Mouse (Mus musculus) gonadal fat pad, adult 2 months (tissue): ENCODE measurements around the gene Pld6. TPM values are rescaled to one million over a fixed set of nuclear protein-coding genes. Genes with fewer than 3 reads are reported as not detected.

ENCODE experiments used
- DNase-seq: peaks from one replicate; pipeline ENCODE4 v3.0.0-alpha.2; 2012; ENCODE audit warnings: low read depth
- polyA plus RNA-seq: library from polyadenylated mRNA; depleted of rRNA; stranded (reverse); fragments of >200 nt; gene quantifications from 2 replicates; pipeline ENCODE4 v1.2.3, GENCODE M21; 2012; rRNA removed

Pld6 gene
- polyA plus RNA-seq: 2.0 and 2.2 TPM in 2 replicates

DNA sequence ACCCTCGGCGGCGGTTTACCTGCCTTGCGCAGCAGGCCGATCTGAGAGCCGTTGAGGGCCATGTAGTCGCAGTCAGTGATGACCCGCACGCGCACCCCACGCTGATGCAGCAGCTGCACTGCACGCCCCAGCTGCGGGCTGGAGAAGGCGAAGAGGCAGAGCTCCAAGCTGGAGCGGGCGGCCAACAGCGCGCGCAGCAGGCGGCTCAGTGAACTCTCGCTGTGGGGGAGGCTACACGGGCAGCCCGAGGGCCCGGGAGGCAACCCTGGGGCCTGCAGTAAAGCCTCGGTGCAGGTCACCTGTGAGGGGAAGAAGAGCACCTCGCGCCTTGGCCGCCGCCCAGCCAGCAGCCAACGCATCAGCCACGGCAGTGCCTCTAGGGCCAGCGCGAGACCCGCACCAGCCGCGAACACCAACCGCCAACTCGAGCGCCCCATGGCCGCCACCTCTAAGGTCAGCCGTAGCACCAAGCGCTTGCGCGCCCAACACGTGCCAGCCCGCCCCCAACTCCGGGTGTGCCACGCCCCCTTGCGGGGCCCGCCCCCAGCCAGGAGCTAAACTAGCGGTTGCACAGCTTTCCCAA lies at the start of gene Pld6:
Gene Pld6 (minus strand): TSS at position 447 of the 583 bp plus-strand sequence.
- DNase-seq: no peak

DNA sequence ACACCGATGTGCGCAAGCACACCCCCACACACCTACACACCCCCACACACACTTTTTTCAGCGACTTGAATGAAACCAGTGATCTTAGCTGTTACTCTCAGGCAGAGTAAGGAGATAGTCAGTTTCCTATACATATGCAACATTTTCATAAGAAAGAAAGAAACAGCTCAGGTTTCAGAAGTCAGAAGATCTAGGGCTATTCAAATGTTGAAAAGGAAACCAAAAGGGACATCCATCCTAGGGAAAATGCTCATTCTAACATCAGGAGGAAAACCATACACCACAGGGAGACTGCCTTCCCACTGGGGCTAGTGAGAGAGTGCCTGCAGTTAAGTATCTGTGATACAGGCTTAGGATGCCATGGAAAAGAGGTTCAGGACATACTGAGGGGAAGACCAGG lies 34.2 kb upstream of the Pld6 start:
- DNase-seq: no peak

DNA sequence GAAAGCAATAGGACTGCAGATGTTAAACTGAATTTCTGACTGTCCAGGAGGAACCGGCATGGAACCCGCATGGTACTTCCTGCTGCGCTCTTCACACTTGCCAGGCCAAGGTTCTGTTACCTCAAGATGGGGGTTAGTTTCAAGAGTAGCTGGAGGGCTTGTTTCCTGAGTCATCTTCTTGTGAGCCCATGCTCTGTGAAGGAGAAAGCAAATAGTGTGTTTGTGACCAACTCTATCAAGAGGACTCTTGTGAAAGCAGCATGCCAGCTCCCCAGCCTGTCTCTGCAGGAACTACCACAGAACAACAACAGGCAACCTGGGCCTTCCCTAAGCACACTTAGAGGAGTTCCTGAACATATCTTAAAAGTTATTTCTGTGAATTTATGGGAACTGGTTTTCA lies 30.5 kb upstream of the Pld6 start:
- no peak for DNase-seq

DNA sequence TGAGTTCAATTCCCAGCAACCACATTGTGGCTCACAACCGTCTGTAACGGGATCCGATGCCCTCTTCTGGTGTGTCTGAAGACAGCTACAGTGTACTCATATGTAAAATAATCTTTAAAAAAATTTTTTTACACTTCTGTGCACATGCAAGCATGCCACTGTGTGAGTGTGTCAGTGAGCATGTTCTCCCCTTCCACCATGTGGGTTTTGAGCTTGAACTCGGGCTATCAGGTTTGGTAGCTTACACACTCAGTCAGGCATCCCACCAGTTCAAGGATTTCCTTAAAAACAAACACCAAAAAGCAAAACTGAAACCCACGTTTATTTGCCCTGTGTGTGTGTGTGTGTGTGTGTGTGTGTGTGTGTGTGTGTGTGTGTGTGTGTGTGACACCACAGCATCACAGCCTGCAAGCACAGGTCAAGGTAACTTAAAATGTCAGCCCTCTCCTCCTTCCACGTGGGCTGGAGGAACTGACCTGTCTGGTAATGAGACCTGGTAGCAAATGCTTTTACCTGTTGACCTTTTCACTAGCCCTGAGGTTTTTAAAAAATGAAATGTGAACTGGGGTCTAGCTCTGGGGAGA lies 28.1 kb upstream of the Pld6 start:
- no peak for DNase-seq

DNA sequence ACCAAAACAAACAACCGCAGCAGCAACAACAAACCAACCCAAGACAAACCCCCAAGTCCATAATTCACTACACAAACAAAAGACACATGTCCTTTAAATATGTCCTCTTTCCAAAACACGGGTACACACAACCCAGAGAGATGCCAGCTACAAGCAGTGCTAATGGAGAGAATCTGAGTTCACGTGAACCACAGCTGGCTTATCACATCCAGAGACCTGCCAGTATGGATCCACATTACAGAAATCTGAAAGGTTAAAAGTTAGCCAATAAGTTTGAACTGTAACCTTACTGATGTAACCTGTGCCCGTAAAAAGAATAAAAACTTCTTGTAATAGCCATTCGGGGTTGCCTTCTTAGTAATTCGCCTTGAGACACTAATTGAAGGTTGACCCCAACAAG lies 27.5 kb upstream of the Pld6 start:
- DNase-seq: no peak

DNA sequence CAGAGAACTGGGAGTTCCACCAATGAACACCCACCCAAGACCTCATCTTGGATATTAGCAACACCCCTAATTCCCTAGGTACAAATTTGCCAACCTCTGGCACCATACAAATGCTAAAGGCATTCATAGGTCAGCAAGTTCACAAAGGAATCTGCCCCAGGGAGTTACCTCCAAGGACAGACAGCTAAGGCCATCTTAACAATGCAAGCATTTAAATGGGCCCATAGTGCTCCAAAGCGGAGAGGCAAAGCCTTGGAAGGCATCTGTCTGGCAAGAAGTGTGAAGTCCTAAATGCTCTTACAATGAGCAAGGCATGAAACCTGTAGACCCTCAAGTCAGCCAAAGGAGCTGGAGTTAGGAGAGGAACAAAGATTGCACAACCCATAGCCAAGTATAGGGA lies 26.9 kb upstream of the Pld6 start:
- DNase-seq: no peak

DNA sequence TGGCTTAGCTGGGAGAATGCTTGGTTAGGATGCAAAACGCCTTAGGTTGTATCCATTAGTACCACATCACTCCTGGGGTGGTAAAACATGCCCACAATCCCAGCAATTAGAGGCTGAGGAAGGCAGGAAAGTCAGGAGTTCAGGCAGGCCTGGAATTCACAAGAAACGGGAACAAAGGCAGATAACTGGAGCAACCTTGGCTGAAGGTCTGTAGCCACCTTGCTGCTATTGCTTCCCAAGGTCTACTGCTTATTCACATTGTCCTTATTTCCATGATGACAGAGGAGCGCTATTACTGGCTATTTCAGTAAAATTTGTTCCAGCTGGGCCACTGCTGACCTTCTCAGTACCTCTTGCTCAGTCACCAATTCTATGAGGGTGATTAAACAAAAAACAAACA lies 25.8 kb upstream of the Pld6 start:
- no peak for DNase-seq

DNA sequence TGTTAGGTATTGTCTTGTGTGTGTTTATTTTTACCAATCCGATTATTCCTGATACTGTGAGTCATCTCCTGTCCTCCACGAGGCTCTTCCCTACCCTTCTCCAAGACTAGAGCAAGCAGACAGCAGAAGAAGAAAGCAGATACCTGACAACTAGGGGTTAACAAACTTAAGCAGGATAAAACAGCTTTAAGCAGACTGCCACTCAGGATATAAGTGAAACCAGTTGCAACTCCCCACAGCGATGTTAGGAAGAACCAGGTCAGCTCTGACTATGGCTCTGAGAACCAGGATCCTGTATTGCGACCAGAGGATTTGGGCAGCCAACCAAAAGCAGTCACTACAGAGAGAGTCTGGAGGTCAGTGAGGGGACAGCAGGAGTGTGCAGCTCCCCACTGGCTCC lies 23.8 kb upstream of the Pld6 start:
- no peak for DNase-seq

DNA sequence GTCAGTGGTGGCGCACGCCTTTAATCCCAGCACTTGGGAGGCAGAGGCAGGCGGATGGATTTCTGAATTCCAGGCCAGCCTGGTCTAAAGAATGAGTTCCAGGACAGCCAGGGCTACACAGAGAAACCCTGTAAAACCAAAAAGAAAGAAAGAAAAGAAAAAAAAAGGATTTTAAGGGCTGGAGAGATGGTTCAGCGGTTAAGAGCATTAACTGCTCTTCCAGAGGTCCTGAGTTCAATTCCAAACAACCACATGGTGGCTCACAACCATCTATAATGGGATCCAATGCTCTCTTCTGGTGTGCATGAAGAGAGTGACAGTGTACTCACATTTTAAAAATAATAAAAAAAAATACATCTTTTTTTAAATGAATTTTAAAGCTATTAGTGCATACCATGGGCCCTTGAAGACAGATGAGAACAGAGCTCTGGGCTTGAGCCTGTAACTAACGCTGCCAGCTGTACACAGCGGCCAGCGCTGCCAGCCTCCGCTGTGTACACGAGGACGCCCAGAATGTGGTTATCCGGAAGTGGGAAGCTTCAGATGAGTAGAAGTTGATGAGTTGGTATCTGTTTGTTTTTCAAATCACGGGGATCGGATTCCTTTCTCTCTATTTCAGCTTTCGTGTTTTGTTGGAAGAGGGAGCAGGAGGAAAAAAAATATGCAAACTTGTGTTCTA lies 23.2 kb upstream of the Pld6 start:
- DNase-seq: no peak

DNA sequence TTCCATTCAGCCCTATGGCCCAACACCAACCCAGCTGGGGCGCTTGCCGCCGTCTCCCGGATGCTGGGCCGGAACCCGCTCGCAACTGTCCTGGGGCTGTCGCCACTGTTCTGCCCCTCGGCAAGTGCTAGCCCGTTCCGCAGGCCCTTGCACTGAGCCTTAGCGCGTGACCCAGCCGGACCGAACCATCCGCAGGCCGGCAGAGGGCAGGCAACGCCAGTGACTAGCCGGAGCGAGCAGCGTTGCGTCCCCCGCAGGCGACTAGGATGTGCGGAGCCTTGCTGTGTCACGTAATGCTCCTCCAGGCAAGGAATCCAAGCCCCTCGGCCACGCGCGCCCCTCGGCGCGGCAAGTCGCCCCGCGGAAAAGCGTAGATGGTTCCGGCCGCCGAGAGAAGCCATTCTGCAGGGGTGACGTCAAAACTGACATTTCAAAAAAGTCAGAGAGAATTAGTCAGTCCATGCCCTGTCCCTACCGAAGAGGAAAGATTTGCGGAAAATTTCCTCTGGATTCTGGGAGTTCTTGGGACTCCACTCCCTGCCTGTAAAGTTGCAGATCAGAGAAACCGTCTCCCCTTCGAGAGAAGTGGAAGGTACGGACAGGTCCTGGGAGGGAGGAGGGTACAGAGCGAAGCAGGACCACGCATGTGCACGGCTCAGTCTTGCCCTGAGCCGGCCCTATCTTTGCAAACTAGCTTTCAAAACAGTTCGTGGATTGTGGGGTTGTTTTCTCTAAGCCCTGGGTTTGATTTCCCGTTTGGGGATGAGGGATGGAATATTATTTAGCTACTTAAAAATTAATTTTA lies 22.4 kb upstream of the Pld6 start, which contains the start of gene Flcn:
Gene Flcn (minus strand): TSS at position 347 of the 805 bp plus-strand sequence.
- DNase-seq: no peak

DNA sequence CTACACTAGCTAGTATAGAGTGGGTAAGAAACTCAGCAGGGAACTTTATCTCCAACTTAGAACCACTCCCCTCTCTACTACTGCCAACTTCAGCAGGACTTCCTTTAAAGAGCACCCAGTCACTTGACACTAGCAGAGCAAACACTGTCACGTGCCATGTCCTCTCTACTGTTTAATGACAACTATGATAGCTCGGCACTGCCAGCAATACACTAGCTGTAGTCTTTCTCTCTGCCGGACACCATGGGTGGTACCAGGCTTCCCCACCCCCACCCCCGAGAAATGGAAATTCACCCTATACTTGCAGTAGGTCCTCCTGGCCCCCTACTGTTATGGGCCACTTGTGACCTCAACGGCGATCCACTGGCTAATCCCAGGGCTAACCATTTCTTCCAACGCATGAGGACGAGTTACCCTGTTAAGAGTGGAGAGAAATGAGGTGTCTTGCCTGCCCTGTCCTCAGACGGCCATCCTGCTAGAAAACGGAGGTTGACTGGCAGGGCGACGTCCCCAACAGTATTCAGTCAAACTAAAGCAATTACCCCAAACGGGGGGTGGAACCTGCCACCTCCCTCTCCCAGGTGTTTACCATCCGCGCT lies 21.7 kb upstream of the Pld6 start:
- DNase-seq: no peak

DNA sequence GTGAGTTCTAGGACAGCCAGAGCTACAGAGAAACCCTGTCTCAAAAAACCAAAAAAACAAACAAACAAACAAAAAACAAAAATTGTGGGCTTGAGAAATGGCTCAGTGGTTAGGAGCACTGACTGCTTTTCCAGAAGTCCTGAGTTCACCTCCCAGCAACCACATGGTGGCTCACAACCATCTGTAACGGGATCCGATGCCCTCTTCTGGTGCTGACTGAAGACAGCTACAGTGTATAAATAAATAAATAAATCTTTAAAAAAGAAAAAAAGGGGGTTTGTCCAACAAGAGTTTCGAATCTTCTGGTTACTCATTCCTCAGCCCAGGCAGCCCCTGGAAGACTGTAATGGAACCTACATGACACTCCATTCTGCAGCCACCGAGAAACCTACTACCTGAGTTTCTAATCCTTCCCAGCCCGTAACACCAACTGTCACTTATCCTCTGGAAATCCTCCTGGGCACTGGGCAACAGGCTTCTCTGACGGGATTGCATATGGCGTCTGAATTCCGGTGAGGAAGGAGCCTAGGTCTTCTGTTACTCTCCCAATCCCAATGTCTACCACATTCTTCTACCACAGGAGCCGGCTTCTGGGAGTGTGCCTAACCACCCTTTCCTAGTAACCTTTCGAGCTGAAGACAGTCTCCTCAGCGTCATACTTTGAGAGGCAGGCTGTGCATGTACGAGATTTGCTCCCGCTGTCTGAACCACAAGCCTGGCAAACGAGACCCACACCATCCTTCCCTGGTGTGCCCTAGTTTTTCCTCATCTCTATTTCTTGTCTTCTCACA lies 20.9 kb upstream of the Pld6 start:
- no peak for DNase-seq

DNA sequence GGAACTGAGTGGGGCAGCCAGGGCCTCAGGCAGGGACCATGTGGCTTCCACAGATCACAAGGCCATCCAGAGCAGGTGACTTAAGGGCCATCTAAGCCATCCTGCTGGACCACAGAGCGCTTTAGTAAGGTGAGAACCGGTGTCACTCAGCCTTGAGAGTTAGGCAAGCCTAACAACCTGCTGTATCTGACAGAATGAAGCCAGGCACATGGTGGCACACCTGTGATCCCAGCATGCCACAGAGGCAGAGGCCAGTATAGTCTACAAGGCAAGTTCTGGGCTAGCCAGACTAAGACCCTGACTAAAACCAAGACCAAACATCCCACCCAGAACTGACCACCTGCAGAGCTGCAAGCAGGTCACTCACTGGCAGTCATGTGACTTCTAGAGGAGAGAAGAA lies 18.2 kb upstream of the Pld6 start:
- DNase-seq: no peak

DNA sequence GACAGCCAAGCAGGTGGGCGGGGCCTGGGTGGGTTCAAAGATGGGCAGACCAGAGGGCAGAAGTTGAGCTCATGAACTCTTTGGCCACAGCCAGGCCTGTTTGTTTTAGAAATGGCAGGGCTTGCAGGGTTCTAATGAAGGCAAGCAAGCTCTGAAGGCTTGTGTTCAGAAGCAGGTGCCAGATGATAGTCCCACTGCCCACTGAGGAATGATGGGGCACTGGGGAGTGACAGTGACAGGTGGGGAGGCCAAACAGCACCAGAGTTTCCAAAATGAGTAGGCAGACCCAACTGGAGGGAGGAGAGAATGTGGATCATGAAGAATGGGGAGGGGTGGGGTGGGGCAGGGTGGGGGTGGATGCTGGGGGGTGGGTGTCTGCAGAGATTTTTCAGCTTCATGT lies 17.8 kb upstream of the Pld6 start:
- DNase-seq: no peak

DNA sequence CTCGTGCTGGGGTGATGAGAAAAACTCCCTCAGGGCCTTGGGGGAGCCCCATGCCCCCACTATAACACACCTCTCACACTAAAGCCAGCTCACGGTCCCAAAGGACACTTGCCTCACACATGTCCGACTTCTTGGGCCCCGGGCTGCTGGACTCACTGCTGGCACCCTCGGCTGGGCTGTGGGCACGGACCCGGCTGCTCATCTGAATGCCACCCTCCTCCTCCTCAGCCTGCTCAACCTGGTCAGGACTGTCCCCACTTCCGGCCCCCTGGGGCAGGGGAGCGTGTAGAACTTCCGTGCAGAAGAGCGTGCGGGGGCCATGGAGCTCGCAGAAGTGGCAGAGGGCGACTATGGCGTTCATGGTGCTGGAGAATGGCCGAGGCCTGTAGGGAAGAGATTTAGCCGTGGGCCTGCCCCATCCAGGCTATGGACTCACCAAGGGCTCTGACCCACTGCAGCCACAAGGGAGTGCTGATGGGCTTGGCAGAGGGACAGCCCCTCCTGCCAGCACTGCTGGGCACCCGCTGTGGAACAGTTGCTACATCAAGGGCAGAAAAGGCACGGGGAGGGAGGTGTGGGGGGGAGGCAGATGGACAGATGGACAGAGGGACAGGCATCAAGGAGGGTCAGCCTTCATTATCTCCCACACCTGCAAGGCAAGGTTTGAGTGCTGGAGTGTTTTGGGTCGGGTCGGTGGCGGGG lies 17.1 kb upstream of the Pld6 start:
- DNase-seq: no peak

DNA sequence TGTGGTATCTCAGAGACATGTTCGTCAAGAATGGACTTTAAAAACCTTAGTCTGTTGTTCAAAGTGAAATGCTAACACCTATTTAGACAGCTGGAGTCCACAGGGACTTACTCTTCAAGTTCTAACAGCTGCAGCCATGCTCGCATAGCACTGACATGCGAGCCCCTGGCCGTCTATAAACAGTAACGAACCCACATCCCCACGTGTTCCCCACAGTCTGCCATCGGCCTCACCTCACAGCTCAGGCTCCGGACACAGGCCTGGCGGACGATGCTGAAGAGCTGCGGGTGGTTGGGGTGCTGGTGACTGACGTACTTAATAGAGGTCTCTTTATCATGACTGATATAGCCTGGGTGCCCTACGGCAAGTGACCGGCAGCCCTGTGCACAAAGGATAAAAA lies 16.1 kb upstream of the Pld6 start:
- DNase-seq: no peak

DNA sequence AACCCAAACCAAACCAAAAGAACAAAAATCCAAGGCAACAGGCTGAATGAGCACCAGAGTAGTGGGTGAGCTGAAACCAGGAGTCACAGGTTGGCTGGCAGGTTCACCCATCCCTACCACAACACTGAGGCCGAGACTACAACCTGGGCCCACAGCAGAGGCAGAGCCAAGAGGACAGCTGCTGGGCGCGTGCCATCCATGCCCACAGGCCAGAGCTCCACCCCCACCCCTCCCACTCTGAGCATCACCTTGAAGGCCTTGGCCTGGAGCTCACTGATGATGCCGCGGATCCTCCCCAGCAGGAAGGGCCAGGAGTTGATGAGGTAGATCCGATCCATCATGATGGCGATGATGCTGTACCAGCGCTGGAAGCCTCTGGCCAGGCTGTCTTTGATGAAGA lies 14.4 kb upstream of the Pld6 start:
- no peak for DNase-seq

DNA sequence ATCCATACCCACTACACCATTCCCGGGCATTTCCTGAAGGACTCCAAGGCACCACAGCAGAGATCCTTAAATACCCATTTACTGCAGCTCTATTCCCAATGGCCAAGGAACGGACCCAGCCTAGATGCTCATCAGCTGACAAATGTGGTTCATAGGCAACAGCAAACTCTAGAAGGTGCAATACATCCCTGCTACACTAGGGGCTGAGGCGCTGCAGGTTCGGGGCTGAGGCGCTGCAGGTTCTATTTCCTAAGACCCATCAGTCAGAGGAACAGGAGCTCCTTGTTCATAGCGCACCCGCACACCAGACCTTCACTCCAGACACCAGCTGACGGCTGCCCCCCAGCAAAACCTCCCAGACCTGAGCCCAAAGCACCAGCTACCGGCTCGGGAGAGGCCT lies 13.0 kb upstream of the Pld6 start:
- no peak for DNase-seq

DNA sequence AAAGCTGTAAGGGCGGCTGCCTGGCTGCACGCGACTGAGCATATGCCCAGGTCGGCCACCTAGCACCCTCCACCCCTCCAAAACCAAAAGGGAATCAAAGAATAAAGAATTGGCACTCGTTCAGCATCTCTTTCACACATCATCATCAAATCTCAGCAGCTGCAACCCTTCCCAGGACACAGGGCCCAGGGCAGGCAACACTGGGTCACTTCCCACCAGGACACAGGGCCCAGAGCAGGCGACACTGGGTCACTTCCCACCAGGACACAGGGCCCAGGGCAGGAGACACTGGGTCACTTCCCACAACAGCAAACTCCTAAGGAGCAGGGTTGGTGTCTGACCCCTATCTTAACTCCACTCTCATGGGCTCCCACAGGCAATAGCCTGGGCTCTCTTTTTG lies 5.9 kb upstream of the Pld6 start:
- DNase-seq: no peak

DNA sequence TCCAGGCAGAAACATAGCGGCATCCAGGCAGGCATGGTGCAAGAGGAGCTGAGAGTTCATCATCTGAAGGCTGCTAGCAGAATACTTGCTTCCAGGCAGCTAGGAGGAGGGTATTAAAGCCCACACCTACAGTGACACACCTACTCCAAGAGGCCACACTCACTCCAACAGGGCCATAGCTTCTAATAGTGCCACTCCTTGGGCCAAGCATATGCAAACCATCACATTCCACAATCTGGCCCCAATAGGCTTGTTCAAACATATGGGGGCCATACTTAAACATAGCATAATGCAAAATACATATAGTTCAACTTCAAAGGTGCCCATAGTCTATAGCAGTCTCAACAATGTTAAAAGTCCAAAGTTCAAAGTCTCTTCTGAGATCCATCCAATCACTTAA lies 1.9 kb upstream of the Pld6 start:
- no peak for DNase-seq
